Mouse (Mus musculus): ENCODE measurements at regions not wholly inside any gene's neighbourhood (a gene's known extent, or its start where the extent isn't known, plus 50 kb on each side); places are given as distances from the start of the nearest gene placed in this dataset.

DNA sequence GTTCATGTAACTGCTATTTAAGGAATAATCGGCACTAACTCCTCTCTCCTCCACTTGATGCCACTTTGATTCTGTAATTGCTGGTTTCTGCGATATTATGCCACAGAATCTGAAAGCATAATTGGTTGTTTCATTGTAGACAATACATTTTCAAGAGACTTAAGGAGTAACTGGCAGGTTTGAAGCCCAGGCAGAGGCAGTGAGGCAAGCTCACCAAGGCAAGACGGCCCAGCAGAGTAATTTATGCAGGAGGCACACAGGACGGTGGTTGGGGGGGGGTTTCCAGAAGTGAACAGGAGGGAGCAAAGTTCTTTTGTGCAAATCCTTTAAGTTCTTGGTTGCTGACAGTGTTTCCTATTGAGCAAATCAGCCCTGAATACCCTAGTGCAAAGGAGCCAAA is 249.6 kb downstream of the Drd1 start:
- Histone ChIP-seq H3K4me3 (ENCODE audit: insufficient read depth, low read depth, low read length) (no peak overlapping the region), H3K27ac (ENCODE audit: insufficient read depth, low read depth, low read length) (no peak overlapping the region), H3K4me1 (ENCODE audit: control insufficient read depth, insufficient read depth, low read length) (peaks cover 18% of the 10 kb centered on the region)
- 18% methylated on average over 4 of the region's 4 CpGs for whole genome bisulfite sequencing
- TF ChIP-seq POLR2A (IDR thresholded peaks at IDR 0.05; ENCODE audit: insufficient read depth, low read depth, low read length) (no peak), CTCF (IDR thresholded peaks at IDR 0.05; ENCODE audit: insufficient read depth, low read depth, low read length) (no peak)

DNA sequence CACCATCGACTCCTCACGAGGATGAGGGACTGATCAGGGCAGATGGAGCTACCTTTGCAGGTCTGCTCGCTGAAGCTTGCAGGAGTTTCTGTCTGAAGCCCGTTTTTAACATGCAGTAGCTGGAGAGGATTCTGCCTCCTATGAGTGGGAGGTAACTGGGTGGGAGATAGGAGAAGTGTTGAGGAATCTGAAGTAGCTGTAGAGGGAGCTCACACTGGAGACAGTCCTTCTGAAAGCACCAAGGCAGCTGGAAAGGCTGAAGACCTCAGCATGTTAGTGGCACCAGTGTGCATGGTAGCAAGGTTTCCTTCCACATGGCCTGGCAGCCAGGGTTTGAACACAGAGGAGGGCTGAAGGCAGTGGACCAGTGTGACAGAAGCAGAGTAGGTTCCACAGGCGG is 254.5 kb downstream of the Drd1 start:
- peaks cover 2% of the 10 kb centered on the region; the same call in 1 of the 2 replicates for H3K4me1 ChIP-seq (ENCODE audit: control insufficient read depth, insufficient read depth, low read length)
- WGBS = 78% methylated on average over 5 of the region's 5 CpGs
- H3K4me3 ChIP-seq (ENCODE audit: insufficient read depth, low read depth, low read length) = no peak overlapping the region
- H3K27ac ChIP-seq (ENCODE audit: insufficient read depth, low read depth, low read length) = no peak overlapping the region
- no peak for TF ChIP-seq POLR2A (IDR thresholded peaks at IDR 0.05; ENCODE audit: insufficient read depth, low read depth, low read length)
- no peak for TF ChIP-seq CTCF (IDR thresholded peaks at IDR 0.05; ENCODE audit: insufficient read depth, low read depth, low read length)

DNA sequence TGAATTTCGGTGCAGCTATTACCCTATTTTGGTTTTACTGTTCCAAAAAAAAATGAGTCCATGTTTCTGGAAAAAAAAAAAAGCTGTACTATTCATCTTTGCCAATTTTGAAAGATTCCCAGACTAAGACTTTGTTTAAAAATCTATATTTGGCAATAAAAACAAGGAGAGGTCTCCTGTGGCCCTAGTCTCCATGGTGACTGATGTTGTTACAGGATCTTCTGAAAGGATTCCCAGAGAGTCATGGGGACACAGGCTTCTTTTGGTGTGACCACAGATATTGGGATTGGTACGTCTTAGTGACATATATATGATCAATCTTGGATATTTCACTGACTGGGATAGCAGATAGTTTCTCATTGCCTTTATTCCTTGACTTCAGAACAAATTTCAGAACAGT is 266.7 kb downstream of the Drd1 start:
- 83% methylated on average over 2 of the region's 2 CpGs for WGBS
- H3K4me1 ChIP-seq (ENCODE audit: control insufficient read depth, insufficient read depth, low read length) = no peaks in the 10 kb centered on the region
- no peak for TF ChIP-seq CTCF (IDR thresholded peaks at IDR 0.05; ENCODE audit: insufficient read depth, low read depth, low read length)
- TF ChIP-seq POLR2A (IDR thresholded peaks at IDR 0.05; ENCODE audit: insufficient read depth, low read depth, low read length) = no peak
- no peak overlapping the region for H3K27ac ChIP-seq (ENCODE audit: insufficient read depth, low read depth, low read length)
- no peak overlapping the region for H3K4me3 ChIP-seq (ENCODE audit: insufficient read depth, low read depth, low read length)

DNA sequence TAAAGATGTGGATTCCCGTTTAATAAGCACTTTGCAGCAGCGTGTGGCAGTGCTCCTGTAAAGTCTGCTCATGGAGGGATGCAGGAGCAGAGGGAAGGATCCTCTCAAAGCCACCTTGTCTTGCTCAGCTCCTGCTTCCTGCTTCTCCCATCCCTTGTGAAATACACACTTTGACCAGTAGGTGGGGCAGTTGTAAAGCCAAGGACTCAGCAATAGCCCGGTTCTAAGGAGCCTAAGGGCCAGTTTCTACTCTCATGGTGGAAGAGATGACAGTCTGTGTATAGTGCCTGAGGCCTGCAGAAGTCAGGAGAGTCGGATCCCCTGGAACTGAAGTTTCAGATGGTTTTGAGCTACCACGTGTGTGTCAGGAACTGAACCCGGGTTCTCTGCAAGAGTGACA is 272.0 kb downstream of the Drd1 start:
- 22% methylated on average over 6 of the region's 6 CpGs for WGBS
- TF ChIP-seq POLR2A (IDR thresholded peaks at IDR 0.05; ENCODE audit: insufficient read depth, low read depth, low read length) (no peak), CTCF (IDR thresholded peaks at IDR 0.05; ENCODE audit: insufficient read depth, low read depth, low read length) (peak; percentile 26; the same call in 1 of the 2 replicates)

DNA sequence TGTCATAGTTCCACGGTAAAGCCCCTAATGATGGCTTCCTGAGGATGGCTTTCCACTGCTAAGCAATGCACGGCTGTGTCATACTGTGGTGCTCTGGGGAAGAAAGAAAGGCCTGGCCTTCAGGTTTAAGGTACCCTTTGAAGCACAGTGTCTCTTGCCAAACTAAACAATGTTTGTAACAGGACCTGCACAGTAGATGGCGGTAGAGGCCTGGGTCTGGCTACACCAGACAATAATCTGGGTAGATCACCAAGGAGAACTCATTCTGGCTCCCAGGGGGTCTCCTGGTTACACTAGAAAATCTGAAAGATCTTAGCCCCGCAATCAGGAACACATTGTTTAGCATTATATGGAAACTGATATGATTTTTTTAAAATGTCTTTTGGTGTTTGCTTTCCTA is 276.4 kb downstream of the Drd1 start:
- Histone ChIP-seq H3K27ac (ENCODE audit: insufficient read depth, low read depth, low read length) (no peak overlapping the region), H3K4me3 (ENCODE audit: insufficient read depth, low read depth, low read length) (no peak overlapping the region), H3K4me1 (ENCODE audit: control insufficient read depth, insufficient read depth, low read length) (0 out of 2 replicates have a peak, but pooled peaks cover 7% of the 10 kb centered on the region)
- 47% methylated on average over 4 of the region's 4 CpGs for WGBS
- TF ChIP-seq CTCF (IDR thresholded peaks at IDR 0.05; ENCODE audit: insufficient read depth, low read depth, low read length) = no peak
- no peak for TF ChIP-seq POLR2A (IDR thresholded peaks at IDR 0.05; ENCODE audit: insufficient read depth, low read depth, low read length)

More for the DNA sequence above, 272.0 kb downstream of the Drd1 start:
- no peak overlapping the region for H3K27ac ChIP-seq (ENCODE audit: insufficient read depth, low read depth, low read length)
- H3K4me1 ChIP-seq (ENCODE audit: control insufficient read depth, insufficient read depth, low read length) = no peaks in the 10 kb centered on the region
- H3K4me3 ChIP-seq (ENCODE audit: insufficient read depth, low read depth, low read length) = no peak overlapping the region

DNA sequence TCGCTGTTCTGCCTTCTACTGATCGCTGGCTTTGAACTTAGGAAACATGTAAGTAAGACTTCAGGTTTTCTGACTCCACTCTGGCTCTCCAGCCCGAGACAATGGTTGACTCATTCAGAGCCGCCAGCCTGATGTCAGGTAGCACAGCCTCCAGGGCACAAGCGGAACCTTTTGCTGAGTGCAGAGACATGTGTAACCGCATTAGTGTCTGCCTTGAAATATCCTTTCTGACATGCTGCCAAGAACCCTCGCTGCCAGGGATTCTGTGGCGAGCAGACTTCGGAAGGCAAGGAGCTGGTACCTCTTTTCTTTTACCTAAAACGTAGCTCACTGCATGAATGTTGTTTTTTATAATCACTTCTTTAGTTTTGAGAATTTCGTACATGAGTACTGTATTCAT is 279.1 kb downstream of the Drd1 start:
- no peak overlapping the region for H3K4me3 ChIP-seq (ENCODE audit: insufficient read depth, low read depth, low read length)
- H3K4me1 ChIP-seq (ENCODE audit: control insufficient read depth, insufficient read depth, low read length) = 0 out of 2 replicates have a peak, but pooled peaks cover 7% of the 10 kb centered on the region
- no peak overlapping the region for H3K27ac ChIP-seq (ENCODE audit: insufficient read depth, low read depth, low read length)
- WGBS = 71% methylated on average over 11 of the region's 11 CpGs
- TF ChIP-seq CTCF (IDR thresholded peaks at IDR 0.05; ENCODE audit: insufficient read depth, low read depth, low read length) = no peak
- TF ChIP-seq POLR2A (IDR thresholded peaks at IDR 0.05; ENCODE audit: insufficient read depth, low read depth, low read length) = no peak

DNA sequence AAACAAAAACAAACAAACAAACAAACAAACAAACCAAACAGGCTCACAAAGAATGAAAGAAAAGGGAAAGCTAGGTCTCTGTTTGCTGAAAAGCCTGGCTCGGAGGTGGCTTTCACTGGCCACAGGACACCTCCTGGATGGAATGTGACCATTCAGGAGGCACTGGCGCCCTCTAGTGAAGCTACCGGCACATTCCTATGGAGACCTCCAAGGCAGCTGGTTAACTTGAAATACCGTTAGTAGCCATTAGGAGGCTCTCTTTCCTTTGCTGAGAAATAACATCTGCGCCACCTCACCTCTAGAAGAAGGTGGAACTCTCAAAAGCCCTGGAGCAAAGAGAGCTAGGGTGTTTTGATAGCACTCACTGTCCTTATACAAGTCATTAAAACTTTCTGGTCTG is 279.8 kb downstream of the Drd1 start:
- 47% methylated on average over 5 of the region's 5 CpGs for WGBS
- H3K27ac ChIP-seq (ENCODE audit: insufficient read depth, low read depth, low read length) = no peak overlapping the region
- no peak for TF ChIP-seq POLR2A (IDR thresholded peaks at IDR 0.05; ENCODE audit: insufficient read depth, low read depth, low read length)
- TF ChIP-seq CTCF (IDR thresholded peaks at IDR 0.05; ENCODE audit: insufficient read depth, low read depth, low read length) = no peak
- 0 out of 2 replicates have a peak, but pooled peaks cover 7% of the 10 kb centered on the region for H3K4me1 ChIP-seq (ENCODE audit: control insufficient read depth, insufficient read depth, low read length)
- no peak overlapping the region for H3K4me3 ChIP-seq (ENCODE audit: insufficient read depth, low read depth, low read length)

DNA sequence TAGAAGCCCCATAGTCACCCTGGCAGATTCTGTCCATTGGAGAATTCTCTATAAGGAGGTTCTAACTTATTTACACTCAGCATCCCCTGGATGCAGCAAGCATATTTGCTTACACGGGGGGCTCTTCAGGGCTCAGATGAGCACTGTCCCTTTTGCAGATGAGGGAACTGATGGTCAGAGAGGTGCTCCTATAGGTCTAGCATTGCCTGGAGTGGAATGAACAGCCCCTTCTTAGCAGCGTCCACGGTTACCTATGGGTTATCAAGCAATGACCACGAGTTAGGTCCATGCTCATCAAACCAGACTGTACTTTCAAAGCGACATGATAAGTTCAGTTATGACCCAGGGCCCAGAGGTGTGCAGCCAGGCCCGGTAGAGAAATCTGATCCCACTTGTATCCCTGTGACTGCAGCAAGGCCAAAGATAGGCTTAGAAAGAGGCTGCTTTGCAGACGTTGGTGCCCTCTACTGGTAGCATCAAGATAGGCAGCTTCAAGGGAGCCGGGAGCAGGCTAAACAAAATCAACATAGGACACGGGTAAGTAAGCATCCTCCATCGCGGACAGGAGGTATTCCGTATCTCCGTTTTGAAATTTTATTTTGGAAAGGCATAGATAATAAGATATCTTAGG is 290.8 kb downstream of the Drd1 start:
- Histone ChIP-seq H3K27ac (ENCODE audit: insufficient read depth, low read depth, low read length) (no peak overlapping the region), H3K4me3 (ENCODE audit: insufficient read depth, low read depth, low read length) (no peak overlapping the region), H3K4me1 (ENCODE audit: control insufficient read depth, insufficient read depth, low read length) (no peaks in the 10 kb centered on the region)
- WGBS = 25% methylated on average over 13 of the region's 13 CpGs
- no peak for TF ChIP-seq POLR2A (IDR thresholded peaks at IDR 0.05; ENCODE audit: insufficient read depth, low read depth, low read length)
- TF ChIP-seq CTCF (IDR thresholded peaks at IDR 0.05; ENCODE audit: insufficient read depth, low read depth, low read length) = peak; percentile 52; the same call in 1 of the 2 replicates

DNA sequence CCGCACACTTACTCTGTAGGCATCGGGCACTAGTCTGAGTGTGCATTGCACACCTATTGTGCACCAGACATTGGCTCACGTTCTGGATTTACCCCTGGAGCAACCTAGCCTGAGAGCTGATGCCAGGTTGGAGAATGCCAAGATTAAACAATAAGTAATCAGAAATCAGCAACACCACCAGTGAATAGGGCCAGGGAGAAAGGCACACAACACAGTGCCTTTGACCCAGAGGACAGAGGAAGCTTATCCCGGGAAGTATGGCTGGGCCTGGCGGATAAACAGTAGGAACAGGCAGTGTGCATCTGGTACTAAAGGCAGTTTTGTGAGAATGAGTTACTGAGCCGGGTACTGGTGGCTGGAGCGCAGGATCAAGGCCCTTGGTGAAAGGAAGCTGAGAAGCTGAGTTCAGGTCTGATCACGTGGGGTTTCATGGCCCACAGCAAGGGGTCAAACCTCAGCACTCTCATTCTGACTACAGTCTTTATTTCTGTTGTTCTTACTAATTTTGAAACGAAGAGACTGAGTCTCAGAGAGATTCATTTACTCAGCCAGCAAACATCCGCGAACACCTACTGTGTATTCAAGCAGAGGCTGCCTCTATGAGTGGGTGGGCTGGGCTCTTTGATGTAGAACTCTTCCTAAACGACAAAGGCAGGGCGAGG is 284.8 kb upstream of the Msx2 start:
- 69% methylated on average over 13 of the region's 13 CpGs for WGBS

More for the DNA sequence above, 284.8 kb upstream of the Msx2 start:
- Histone ChIP-seq H3K27ac (ENCODE audit: insufficient read depth, low read depth, low read length) (no peak overlapping the region), H3K4me1 (ENCODE audit: control insufficient read depth, insufficient read depth, low read length) (peaks cover 26% of the 10 kb centered on the region), H3K4me3 (ENCODE audit: insufficient read depth, low read depth, low read length) (no peak overlapping the region)
- TF ChIP-seq POLR2A (IDR thresholded peaks at IDR 0.05; ENCODE audit: insufficient read depth, low read depth, low read length) = no peak
- TF ChIP-seq CTCF (IDR thresholded peaks at IDR 0.05; ENCODE audit: insufficient read depth, low read depth, low read length) = no peak

All from olfactory bulb, adult 2 months (tissue).